Mouse (Mus musculus) gonadal fat pad, adult 2 months (tissue): ENCODE results near the gene Fga. TPM values are rescaled to one million over a fixed set of nuclear protein-coding genes. Genes with fewer than 3 reads are reported as not detected.

Experiments used
- DNase-seq: peaks from one replicate; pipeline ENCODE4 v3.0.0-alpha.2; 2012; ENCODE audit warnings: low read depth
- polyA plus RNA-seq: library from polyadenylated mRNA; depleted of rRNA; stranded (reverse); fragments of >200 nt; gene quantifications from 2 replicates; pipeline ENCODE4 v1.2.3, GENCODE M21; 2012

The Fga gene
- polyA plus RNA-seq, 1 experiment, result 3.2 TPM

DNA sequence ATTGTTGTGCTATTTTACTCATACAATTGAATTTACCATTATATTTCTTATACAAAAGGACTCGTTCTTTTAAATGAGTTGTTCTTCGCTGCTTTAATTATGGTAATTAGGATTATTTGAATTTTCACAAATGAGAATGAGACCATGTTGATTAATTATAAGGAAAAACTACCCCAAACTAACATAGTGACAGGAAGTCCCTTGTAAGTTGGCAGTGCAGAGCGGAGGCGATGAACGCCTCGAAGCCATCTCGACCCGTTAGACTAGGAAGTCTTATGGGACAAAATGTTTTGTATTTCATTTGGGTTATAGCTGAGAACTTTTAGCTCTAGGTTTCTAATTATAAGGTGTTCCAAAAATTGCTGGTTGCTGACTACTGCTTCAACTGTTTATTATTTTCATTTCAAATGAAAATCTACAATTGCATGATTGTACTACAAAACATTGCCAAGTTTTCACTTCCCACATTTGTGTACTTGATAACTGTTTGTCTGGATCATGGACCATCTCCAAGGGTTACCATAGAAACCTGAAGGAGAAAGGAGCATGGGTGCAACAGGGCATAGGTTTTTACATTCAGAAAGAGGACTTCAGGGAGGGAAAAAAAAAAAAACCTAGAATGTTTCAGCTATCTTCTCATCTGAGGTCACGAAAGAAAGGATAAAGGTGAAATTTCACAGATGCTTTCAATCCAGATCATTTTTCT is 1.8 kb downstream of the Fga start:
- DNase-seq, result no peak

DNA sequence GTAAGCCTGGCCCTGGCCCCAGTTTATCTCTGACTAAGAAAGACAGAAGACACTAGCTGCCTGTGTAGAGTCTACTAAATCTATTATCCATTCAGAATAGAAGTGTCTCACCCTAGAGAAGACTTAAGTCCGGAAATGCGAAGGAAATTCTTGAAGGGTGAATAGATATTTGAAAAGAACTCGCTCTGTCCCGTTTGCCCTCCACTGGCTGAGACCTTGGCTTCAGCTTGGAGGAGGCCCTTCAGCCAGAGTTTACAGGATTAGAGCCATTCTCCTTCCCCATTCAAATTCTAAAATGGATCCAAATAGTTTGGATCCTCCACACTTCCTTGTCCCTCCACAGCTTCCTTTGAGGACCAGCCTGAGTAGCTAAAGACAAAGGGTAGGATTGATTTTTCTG is 4.5 kb downstream of the Fga start:
- no peak for DNase-seq

DNA sequence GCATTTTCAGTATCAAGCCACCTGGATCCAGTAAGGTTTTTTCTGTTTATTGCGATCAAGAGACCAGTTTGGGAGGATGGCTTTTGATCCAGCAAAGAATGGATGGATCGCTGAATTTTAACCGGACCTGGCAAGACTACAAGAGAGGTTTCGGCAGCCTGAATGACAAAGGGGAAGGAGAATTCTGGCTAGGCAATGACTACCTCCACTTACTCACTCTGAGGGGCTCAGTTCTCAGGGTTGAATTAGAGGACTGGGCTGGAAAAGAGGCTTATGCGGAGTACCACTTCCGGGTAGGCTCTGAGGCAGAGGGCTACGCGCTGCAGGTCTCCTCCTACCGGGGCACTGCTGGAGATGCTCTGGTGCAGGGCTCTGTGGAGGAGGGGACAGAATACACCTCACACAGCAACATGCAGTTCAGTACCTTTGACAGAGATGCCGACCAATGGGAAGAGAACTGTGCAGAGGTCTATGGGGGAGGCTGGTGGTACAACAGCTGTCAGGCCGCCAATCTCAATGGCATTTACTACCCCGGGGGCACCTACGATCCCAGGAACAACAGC is 7.0 kb downstream of the Fga start:
- no peak for DNase-seq

DNA sequence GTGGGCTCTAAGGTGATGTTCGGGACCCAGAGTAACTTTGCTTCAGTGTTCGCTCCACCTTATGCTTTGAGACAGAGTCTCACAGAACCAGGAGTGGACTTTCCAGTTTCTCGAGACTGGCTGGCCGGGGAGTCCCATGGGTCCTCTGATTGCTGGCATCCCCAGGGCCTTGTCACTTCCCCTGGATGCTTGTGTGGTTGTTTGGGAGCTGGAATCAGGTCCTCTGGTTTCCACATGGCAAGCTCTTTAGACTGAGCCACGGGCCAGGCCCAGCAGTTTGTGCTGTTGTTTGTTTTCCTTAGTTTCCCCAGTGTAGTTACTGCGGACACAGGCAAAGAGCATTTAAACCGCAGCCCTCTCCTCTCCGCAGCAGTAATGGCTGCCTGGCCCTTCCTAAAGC is 7.9 kb downstream of the Fga start:
- DNase-seq, result no peak

DNA sequence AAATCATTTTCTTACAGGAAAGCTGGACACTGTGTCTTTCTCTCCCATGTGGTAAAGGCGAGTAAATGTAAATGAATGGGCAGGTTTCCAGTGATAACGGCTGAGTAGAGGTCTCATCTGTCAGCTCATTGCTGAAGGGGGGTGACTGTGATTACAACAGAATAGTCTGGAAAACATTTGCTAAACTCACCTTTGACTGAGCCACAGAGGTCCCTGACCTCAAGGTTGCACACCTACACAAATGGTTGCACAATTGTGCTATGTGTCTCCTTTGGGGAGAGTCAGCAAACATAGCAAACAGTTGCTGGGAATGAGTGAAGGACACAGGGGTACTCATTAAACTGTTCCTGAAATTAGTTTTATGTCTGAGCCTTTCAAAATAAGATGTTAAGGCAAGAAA is 13.0 kb downstream of the Fga start:
- DNase-seq, result no peak

DNA sequence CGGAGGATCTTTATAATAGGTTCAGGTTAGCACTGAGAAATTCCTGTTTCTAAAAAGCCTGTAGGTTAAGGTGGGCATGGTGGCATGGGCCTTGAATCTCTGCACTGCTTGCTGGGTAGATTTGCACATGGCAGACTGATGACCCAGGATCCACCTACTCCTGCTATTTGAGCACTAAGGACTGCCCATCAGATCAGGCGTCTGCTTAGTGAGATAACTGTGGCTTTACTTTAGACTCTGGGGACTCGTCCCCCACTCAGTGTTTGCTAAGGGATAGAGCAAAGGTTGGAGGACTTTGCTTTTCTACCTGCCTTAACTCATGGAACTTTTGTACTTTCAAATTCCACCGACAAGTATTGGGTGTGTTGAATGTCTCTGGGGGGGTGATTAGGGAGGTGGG is 13.8 kb downstream of the Fga start:
- no peak for DNase-seq

DNA sequence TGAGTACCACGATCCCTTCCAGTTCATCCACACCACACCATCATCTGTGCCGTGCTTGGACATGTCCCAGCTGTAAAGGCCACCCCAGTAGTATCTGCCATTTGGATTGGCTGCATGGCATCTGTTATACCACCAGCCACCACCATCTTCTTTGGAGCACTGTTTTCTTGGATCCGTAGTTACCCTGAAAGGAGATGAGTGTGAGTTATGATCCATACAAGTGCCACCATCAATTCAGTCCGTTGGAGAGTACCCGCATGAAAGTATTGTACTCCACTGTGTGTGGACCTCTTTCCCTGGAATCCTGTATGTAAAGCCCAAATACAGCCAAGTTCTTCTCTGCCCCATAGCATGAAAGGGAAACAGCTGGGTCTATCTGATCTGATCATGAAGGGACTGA is 16.6 kb downstream of the Fga start:
- DNase-seq, result no peak

DNA sequence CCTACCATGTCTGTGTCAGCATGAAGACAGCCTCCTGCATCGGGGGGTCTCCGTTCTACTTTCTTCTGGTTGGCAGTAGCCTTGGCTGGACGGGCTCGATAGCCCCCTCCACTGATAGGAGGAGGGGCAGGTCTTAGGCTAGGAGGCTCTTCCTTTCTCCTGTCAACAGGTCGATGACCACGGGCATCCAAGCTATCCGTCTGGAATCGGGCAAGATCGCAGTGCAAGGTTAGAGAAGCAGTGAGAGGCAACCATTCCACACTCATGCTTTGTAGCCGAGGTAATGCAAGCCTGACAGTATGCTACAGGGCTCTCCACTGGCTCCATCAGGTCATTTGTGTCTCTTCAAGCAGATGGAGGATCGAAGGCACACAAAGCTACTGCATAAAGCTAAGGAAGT is 20.8 kb downstream of the Fga start:
- no peak for DNase-seq

DNA sequence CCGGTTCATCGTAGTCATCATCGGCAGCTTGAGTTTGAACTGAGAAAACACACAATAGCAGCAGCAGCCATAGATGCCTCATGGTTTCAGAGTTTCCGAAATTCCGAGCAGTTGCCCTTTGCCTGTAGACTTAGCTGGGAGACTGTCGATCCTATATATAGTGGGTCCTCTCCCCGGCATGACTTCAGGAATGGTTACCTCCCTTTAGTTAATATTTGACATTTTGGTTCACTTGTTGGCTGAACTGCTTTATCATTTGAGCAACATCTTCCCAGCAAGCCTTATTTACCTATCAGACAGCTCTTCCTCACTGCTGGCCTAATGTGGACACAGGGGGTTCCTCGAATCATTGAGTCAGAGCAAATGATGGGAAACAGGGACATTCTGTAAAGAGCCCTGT is 23.8 kb downstream of the Fga start, which contains the start of gene Fgb:
TSS of gene Fgb (minus strand) at position 184 of the 400 bp plus-strand sequence.
- DNase-seq, result no peak

DNA sequence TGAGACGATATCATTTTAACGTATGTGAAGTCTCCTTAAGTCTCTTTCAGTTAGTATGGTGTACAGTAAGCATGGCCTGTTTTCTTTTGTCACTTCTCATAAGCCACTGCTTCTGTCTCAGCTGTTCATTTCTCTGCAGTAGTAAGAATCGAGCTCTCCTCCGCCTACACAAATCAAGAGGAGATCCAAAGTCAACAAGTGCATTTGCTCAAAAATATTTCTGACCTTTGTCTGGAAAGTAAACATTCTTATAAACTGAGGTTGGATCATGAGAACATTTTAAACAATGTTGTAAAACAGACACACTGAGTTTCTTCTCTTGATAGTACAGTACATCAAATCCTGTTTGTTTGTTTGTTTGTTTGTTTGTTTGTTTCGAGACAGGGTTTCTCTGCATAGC is 24.8 kb downstream of the Fga start:
- no peak for DNase-seq

DNA sequence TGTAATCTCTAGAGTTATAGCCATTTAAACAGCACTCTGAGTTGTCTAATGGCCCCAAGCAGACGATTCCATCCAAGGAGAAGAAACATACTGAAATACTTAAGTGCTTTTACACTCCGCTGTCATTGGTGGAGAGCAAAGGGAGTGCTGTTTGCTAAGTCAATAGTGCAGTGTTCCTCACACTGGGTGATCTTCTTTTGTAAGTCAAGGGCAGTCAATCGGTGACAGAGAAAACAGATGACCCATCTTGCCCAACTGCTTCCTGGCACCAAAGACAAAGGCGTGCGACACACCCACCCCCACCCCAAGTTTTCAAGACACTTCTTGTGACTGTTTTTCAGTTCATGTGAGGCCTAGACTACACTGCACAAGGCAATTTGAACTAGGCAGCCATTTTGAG is 26.2 kb downstream of the Fga start:
- no peak for DNase-seq

DNA sequence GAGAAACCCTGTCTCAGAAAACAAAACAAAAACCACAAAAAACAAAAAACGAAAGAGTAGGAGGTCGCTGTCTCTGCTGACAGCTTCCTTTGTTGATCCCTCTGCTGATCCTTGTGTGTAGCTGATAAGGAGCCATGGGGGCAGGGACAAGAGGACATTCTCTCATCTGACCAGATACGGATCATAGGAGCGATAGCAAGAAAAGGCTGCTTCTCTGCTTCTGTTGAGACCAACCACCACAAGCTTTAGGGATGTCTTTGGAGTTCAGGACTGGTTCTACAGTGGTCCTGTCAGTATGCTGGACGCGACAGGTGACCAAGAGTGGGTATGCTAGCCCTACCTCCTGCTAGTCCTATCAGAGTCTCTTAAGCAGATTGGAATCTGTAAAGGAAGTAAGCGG is 27.2 kb downstream of the Fga start:
- DNase-seq, result no peak

DNA sequence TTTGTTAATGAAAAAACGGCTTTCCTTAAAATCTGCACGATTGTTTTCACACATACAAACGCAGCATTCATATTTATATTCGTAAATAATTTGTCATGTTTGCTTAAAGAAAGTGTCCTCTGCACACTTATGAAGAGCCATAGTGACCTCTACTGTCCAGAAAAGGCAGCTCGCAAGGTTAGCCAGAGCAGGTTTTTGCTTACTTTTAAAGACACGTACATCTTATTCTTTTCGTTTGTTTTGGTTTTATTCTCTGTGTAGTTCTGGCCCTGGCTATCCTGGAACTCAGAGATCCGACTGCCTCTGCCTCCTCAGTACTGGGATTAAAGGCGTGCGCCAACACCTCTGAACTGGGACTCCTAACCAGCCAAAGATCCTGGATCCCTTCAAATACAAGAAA is 27.9 kb downstream of the Fga start:
- DNase-seq, result no peak

DNA sequence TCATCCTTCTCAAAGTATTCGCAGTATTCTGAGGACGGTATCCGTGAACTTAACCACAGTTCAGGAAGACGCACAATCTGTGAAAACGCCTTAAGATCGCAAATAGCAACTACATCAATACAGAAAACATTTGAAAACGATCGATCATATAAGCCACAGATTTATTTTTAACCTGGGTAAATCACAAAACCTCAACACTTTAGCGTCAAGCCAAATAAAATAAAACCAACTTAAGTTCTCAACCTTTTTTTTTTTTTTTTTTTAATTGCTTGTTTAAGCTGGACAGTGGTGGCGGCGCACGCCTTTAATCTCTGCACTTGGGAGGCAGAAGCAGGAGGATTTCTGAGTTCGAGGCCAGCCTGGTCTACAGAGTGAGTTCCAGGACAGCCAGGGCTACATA is 28.9 kb downstream of the Fga start:
- no peak for DNase-seq

DNA sequence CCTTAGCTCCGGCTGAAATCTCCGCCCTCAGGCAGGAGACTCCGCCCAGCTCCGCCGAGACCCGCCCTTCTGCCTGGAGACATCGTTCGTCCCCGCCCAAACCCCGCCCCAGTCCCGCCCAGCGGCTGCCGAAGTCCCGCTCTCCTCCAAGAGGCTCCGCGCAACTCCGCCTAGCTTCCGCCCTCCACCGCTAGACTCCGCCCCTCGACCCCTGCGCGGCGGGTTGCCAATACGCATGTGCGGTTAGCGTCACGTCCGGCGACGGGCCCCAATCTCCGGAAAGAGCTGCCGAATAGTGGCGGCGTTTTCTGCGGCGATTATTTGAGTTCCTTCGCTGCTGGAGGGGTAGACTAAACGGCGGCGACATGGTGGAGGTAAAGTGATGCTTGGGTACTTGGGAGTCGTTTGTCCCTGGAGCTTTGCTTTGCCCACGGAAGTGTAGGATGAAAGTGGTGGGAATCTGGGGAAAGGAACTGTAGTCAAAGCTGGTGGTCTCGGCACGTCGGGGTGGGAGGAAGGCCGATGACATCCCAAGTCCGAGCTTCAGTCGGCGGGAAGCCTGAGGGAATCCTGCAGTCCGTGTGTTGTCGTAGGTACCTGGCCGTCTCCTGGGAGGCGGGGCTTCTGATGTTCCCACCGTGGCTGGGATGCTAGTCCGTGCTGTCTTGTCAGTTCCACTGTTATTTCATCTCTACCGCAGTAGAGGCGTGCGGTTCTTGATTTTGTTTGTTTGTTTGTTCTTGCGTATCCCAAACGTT is 29.6 kb downstream of the Fga start, which contains the start of gene Plrg1:
TSS of gene Plrg1 (plus strand) at position 242 of the 758 bp plus-strand sequence.
- peak; percentile 59 for DNase-seq

DNA sequence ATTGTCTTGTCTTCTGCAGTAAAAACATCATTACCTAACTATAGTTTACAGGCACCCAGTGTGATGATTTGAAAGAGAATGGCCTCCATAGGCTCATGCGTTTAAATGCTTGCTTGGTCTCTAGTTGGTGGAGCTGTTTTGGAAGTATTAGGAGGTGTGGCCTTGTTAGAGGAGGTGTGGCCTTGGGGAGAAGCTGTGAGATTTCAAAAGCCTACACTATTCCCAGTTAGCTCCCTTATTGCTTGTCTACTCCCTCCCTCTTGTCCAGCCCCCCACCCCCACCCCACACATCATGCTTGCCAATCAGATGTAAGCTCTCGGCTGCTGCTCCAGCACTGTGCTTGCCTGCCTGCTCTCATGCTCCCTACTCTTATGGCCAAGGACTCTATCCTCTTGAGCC is 31.2 kb downstream of the Fga start:
- no peak for DNase-seq

DNA sequence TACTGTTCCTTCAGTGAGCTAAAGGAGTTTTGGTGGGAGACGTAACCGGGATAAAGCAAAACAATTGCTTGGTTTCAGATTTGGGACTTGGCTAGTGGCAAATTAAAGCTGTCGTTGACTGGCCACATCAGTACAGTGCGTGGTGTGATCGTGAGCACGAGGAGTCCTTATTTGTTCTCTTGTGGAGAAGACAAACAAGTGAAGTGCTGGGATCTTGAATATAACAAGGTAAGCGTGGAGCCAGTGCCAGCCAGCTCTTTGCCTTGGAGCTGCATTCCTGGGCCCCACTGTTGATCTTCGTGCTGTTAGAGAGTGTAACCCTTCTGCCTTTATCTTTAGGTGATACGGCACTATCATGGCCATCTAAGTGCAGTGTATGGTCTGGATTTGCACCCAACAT is 42.0 kb downstream of the Fga start:
- no peak for DNase-seq

DNA sequence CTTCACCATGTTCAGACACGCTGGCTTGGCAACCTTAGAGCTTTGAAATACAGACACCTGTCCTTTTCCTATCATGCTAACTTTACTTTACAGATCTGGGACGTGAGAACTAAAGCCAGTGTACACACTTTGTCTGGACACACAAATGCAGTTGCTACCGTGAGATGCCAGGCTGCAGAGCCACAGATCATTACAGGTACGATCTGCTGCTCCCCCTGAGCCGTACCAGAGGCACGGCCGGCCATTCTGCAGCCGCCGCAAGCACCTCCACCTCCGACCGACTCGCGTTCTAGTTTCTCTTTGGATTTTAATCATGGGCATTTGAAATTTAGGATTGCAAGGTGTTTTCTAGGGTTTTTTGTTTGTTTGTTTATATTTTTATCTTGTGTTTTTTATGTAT is 43.0 kb downstream of the Fga start:
- no peak for DNase-seq

DNA sequence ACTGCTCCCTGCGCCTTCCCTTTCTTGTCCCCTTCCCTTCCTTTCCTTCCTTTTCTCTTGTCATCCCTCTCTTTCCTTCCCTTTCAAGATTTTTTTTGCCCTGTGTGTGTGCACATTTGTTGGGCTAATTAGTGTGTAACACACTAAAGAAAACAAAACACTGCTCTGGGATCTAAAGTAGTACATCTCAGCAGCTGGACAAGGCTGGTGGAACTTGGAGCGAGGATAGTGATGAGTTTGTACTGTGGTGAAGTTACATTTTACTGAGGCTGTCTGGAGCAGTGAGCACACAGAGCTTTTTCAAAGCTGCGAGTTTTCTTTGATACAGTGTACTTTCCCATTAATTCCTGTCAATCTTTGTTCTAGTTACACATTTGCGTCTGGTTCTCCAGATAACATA is 44.4 kb downstream of the Fga start:
- no peak for DNase-seq

DNA sequence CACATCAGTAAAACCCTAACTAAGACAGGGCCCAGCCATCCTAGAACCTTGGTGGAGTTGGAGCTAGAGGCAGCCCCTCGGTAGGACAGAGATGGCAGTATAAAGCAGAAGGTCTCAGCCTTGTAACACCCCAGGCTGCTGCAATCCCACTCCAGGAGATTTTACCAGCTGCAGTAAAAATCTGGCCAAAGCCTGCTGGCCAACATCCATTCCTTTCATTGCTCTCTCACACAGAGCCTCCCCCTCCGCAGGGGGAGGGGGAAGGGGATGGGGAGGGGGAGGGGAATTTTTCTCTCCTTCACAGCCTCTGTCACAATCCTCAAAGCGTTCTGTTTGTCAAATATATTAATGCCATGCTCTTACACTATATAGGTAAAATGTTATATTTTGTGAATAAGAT is 50.7 kb downstream of the Fga start:
- DNase-seq, result no peak

DNA sequence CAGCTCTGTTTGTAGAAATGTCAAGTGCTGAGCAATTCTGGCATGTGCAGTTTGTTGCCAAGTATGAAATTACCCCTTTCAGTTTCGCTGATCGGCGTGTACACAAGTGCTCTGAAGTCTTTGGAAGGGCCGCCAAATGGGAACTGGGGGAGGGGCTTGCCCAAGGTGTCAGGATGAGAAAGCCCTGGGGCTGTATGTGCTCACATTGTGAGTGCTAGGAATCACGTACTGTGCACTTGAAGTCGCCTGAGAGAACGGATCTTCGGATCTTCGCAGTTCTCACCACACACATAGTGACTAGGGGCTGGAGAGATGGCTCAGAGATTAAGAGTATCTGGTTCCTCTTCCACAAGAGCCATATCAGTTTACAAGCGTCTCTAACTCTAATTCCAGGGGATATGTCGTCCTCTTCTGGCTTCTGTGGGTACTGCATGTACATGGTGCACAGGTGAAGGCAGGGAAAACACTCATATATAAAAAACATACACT is 54.7 kb downstream of the Fga start:
- no peak for DNase-seq
